Mouse (Mus musculus): Measurements from ENCODE around the gene Gabra2. TPM values are rescaled to one million over a fixed set of nuclear protein-coding genes. Genes with fewer than 3 reads are reported as not detected.

Gabra2 gene
- polyA plus RNA-seq, 1 experiment = 16.0 TPM

DNA sequence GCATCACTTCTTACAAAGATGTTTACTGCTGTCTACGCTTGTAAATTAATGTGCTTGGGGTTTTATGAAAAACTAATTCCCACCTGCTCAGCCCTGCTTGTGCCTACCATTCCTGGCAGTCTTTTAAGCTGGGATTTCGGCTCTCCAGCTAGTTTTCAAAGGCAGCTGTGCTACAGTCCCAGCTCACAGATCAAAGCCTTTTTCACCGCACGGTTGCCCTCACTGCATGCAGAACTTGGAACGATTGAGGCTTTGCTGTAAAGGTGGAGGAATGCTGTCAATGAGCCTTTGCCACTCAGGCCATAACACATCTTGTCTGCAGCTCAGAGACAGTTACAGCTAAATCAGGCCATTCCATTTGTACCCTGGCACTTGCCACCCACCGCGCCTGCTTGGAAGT, 37.6 kb downstream of the Gabra2 start:
- TF ChIP-seq POLR2A (IDR thresholded peaks at IDR 0.05; ENCODE audit: borderline replicate concordance, extremely low read depth, insufficient read depth, insufficient read length, poor library complexity, severe bottlenecking) (no peak), CTCF (IDR thresholded peaks at IDR 0.05; ENCODE audit: borderline replicate concordance, extremely low read depth, insufficient read depth, insufficient read length) (no peak)
- peak; percentile 84 for DNase-seq (ENCODE audit: low read depth)

DNA sequence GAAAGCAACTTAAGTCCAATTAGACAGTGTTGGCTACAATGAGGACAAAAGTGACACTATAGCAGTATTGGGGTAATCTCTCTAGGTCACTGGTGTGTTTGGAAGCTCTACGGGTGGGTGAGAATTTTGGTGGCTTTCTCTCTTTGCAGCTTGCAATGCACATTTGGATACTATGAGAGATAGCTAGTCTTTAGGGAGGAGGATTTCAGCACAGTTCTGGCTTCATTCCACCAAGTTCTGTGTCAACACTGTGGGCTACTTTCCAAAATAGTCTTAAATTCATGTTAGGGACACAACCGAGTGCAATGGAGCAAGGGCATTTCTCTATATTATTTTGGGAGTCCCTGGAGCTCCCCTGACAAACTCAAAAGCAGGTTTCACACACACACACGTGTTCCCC, 58.3 kb downstream of the Gabra2 start:
- TF ChIP-seq POLR2A (IDR thresholded peaks at IDR 0.05; ENCODE audit: borderline replicate concordance, extremely low read depth, insufficient read depth, insufficient read length, poor library complexity, severe bottlenecking) (no peak), CTCF (IDR thresholded peaks at IDR 0.05; ENCODE audit: borderline replicate concordance, extremely low read depth, insufficient read depth, insufficient read length) (no peak)
- DNase-seq (ENCODE audit: low read depth) = no peak

DNA sequence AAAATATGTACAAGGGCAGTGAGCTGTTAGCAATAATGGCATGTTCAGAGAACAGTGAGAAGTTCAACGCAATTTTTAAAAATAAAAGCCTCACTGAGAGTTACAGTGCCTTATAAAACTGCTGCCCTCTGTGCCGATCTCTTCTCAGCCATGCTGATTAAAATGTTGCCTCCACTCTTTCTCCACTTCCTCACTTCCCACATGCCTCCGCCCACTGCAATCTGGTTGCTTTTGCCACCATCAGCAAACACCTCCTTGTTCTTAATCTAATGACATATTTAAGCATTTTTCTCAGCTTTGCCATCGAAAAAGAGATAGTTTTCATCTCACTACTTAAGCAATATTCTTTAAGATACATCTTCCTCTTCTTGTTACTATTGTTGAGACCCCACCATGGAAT, 69.7 kb downstream of the Gabra2 start:
- DNase-seq (ENCODE audit: low read depth) = no peak
- TF ChIP-seq CTCF (IDR thresholded peaks at IDR 0.05; ENCODE audit: borderline replicate concordance, extremely low read depth, insufficient read depth, insufficient read length) = no peak
- TF ChIP-seq POLR2A (IDR thresholded peaks at IDR 0.05; ENCODE audit: borderline replicate concordance, extremely low read depth, insufficient read depth, insufficient read length, poor library complexity, severe bottlenecking) = no peak

DNA sequence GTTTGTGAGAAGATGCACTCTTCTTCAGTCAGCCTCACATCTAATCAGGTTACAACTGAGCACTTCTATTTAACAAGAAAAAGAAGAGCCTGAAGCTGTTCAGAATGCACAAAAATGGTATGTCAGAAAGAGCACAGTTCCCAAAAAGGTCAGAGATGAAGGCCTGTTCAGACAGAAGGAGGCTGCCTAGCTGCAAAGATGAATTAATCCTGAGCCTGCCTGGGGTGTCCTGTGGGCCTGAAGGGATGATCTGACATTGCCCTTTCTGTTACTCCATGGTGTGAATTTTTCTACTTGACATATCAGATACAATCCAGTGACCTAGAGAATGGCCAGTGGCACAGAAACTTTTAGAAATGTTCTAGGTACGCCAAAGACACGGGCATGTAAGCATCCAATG, 83.9 kb downstream of the Gabra2 start:
- DNase-seq (ENCODE audit: low read depth) = no peak
- no peak for TF ChIP-seq CTCF (IDR thresholded peaks at IDR 0.05; ENCODE audit: borderline replicate concordance, extremely low read depth, insufficient read depth, insufficient read length)
- TF ChIP-seq POLR2A (IDR thresholded peaks at IDR 0.05; ENCODE audit: borderline replicate concordance, extremely low read depth, insufficient read depth, insufficient read length, poor library complexity, severe bottlenecking) = no peak

DNA sequence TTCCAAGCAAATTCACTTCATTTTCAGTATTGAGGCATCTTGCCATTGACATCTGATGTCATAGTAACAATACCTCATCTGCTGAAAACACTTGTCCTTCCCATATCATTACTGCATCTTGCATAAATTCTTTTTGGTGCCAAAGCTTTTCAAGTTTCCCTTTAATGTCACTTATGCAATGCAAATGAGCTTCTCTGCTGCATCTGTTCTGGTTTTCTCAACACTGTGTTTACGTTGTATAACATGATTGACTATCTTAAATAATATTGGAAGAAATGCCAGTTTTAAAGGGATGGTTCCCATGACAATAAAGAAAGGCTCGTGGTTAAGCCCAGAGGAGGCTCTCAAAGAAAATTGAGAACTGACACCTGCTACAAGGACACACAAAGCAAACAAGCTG, 84.4 kb downstream of the Gabra2 start:
- peak; percentile 91 for DNase-seq (ENCODE audit: low read depth)
- TF ChIP-seq CTCF (IDR thresholded peaks at IDR 0.05; ENCODE audit: borderline replicate concordance, extremely low read depth, insufficient read depth, insufficient read length) (no peak), POLR2A (IDR thresholded peaks at IDR 0.05; ENCODE audit: borderline replicate concordance, extremely low read depth, insufficient read depth, insufficient read length, poor library complexity, severe bottlenecking) (no peak)

DNA sequence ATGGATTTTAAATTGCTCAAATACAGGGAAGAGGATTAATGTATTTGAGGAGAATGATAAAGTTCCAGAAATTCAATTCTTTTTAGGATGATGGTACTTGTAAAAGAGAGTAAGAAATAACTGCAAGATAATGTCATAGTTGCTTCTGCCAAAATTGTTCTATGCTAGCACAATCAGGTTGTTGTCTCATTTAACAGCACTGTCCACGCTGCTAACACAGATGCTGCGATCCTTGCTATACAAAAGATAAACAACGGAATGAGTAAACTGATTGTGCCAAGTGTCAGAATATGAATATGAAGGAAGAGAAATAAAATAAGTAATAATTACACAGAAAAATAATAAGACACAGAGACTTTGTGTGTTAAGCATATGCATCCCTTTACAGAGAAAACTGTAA, 84.9 kb downstream of the Gabra2 start:
- TF ChIP-seq POLR2A (IDR thresholded peaks at IDR 0.05; ENCODE audit: borderline replicate concordance, extremely low read depth, insufficient read depth, insufficient read length, poor library complexity, severe bottlenecking) = no peak
- no peak for TF ChIP-seq CTCF (IDR thresholded peaks at IDR 0.05; ENCODE audit: borderline replicate concordance, extremely low read depth, insufficient read depth, insufficient read length)
- DNase-seq (ENCODE audit: low read depth) = peak; percentile 52

DNA sequence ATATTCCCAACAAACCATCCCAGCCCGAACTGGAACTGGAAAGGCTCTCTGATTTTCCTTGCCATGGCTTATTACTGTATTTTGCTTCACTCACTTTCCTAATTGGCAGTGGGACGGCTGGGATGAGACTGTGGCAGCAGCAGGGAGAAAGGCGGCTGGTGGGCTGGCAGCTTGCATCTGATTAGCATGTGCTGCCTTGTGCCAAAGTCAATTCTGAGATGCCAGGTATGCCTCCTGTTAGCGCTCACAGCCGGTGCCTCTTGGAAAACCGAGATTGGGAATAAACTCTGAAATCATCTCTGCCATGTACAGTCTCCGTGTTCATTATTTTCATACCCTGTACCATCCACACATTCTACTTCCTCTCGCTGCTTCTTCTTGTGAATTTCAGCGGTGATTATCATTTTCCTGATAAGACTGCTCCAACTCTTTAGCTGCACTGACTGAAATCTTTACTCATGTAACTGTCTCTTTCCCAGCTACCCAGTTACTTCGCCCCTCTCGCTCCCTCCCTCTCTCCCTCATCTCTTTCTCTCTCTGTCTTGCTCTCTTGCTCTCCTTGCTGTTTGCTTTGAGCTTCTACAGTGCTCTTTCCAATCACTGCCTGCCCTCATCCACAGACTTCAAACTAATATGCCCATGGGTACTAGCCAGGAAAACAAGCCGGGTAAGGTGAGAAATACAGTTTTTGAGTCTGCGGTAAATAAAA, 99.9 kb downstream of the Gabra2 start:
- TF ChIP-seq CTCF (IDR thresholded peaks at IDR 0.05; ENCODE audit: borderline replicate concordance, extremely low read depth, insufficient read depth, insufficient read length) (no peak), POLR2A (IDR thresholded peaks at IDR 0.05; ENCODE audit: borderline replicate concordance, extremely low read depth, insufficient read depth, insufficient read length, poor library complexity, severe bottlenecking) (no peak)
- peak; percentile 94 for DNase-seq (ENCODE audit: low read depth)

DNA sequence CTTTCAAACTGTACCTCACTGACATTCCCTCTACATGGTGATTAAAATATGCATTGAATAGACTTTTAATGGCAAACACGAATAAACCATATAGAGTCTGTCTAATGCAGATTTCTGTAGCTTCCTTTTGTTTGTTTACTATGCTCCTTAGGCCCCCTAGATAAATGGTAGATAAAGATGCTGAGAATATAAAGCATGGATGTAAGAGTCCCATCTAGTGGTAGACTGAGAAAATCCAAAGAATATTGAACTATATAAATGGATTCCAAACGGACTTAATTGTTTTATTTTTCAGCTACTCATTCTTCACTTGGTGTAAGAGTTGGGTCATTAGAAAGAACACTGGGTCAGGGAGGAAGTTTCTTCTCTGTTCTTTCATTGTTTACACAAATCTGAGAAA, 102.4 kb downstream of the Gabra2 start:
- TF ChIP-seq CTCF (IDR thresholded peaks at IDR 0.05; ENCODE audit: borderline replicate concordance, extremely low read depth, insufficient read depth, insufficient read length) (no peak), POLR2A (IDR thresholded peaks at IDR 0.05; ENCODE audit: borderline replicate concordance, extremely low read depth, insufficient read depth, insufficient read length, poor library complexity, severe bottlenecking) (no peak)
- peak; percentile 28 for DNase-seq (ENCODE audit: low read depth)

DNA sequence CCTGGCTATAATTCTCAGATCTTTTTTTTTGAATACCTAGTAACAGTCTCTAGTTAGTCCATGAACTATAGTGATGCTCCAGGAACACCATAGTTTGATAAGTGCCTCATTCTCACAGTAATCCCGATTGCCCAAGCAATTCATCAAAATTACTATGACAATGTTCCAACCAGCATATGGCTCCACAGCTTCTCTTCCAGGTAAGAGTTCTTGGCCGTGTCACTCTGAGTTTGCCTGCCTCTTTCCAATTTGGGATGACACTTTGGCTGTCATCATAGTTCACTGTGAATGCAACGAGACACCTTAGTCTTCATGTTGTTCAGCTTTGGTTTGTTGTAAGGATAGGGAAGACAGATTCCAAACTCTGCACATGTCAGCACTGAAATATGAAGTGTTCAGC, 104.8 kb downstream of the Gabra2 start:
- DNase-seq (ENCODE audit: low read depth) = no peak
- TF ChIP-seq CTCF (IDR thresholded peaks at IDR 0.05; ENCODE audit: borderline replicate concordance, extremely low read depth, insufficient read depth, insufficient read length) (no peak), POLR2A (IDR thresholded peaks at IDR 0.05; ENCODE audit: borderline replicate concordance, extremely low read depth, insufficient read depth, insufficient read length, poor library complexity, severe bottlenecking) (no peak)

Data from brain, embryonic 14.5 days (tissue).